Mouse (Mus musculus) bone marrow macrophage, adult 2 months (primary cell): ENCODE results near the gene Chaf1a.

Experiments
- CTCF ChIP-seq: IDR thresholded peaks from 2 replicates; pipeline ENCODE4 v1.5.1; 2012; ENCODE audit warnings: low read depth, mild to moderate bottlenecking, low read length, moderate library complexity
- POLR2A ChIP-seq: IDR thresholded peaks from 2 replicates; pipeline ENCODE4 v1.6.1; 2012; ENCODE audit warnings: mild to moderate bottlenecking, low read depth, low read length, borderline replicate concordance

DNA sequence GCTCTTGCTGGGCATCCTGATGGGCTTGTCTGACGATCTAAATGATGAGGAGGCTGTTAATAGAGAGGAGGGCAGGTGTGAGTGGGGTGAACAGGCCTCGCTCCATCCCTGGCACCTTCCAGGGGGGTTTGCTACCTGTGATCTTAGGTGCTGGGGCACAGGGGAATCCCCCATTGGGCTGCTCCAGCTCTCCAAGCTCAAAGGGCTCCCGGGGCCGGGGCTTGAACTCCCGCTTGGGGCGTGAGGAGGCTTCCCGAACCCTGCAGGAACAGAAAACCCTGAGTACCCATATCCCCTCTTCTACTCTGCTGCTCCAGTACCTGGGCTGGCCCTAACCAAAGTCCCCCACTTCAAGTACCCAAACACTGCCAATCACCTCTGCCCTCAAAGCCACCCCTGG lies 22.4 kb upstream of the Chaf1a start:
- TF ChIP-seq CTCF (no peak), POLR2A (no peak)
